11 mouse cellular contexts compared by ENCODE assay signal in genomic region chr13:95843411-95844026, GRCm38 (mm10). TPM values are rescaled to one million over a fixed set of nuclear protein-coding genes. Genes with fewer than 3 reads are reported as not detected.
DNase-seq lines count a peak whose midpoint lies in the region; ATAC-seq and TF ChIP-seq lines count a peak whose summit lies in the region.
"Had no signal": no experiment of that assay in that cellular context is flagged by ENCODE, and none has a peak within 500 bp of the region (broad histone marks: within the 10 kb centered on the region; RNA-seq: fewer than 3 reads in every experiment).

No protein-coding gene starts in this region.

- H3K27ac ChIP-seq in kidney, adult 2 months (ENCODE audit: insufficient read depth, low read depth, low read length): no peak overlapping the region
- H3K27ac ChIP-seq: liver, embryonic 13.5 days had no signal

- TF ChIP-seq POLR2A in kidney, adult 2 months (IDR thresholded peaks at IDR 0.05; ENCODE audit: low read depth, low read length): no peak

- no peak for TF ChIP-seq CTCF in kidney, adult 2 months (conservative IDR thresholded peaks at IDR 0.05; ENCODE audit: insufficient read depth, insufficient read length, low read depth, low read length)

- ATAC-seq in megakaryocyte, adult 5-6 weeks (ENCODE audit: poor library complexity, severe bottlenecking): no peak

- 81% methylated on average over 10 of the region's 10 CpGs for WGBS in kidney, adult 2 months

- H3K4me1 ChIP-seq in kidney, adult 2 months (ENCODE audit: control insufficient read depth, insufficient read depth, low read length): 0 out of 2 replicates have a peak, but pooled peaks cover 4% of the 10 kb centered on the region

- no peak overlapping the region for H3K4me3 ChIP-seq in kidney, adult 2 months (ENCODE audit: insufficient read depth, low read depth, low read length)
- H3K4me3 ChIP-seq: erythroblast, embryonic 14.5 days; liver, embryonic 13.5 days had no signal

- H3K36me3 ChIP-seq in kidney, adult 2 months (ENCODE audit: control insufficient read depth, insufficient read depth, low read length): no peaks in the 10 kb centered on the region
- H3K36me3 ChIP-seq: liver, embryonic 13.5 days had no signal

- DNase-seq in kidney, adult 2 months: peak; percentile 54
- DNase-seq in kidney, adult 18-20 months: no peak
- DNase-seq in urinary bladder, postnatal 25 days (ENCODE audit: low spot score): peak; percentile 19
- no peak for DNase-seq in urinary bladder, adult 2 months (ENCODE audit: low spot score)
- peak; percentile 75 for DNase-seq in gonadal fat pad, adult 2 months (ENCODE audit: low read depth)
- no peak for DNase-seq in heart, postnatal 4 days
- no peak for DNase-seq in frontal cortex, postnatal 14 days (ENCODE audit: low spot score in 2 of 2)
- DNase-seq: gastrocnemius, postnatal 36 days; liver, embryonic 13.5 days had no signal

- no peaks in the 10 kb centered on the region for H3K27me3 ChIP-seq in kidney, adult 2 months (replicated peaks; ENCODE audit: control insufficient read depth, insufficient read depth, low read length)
- H3K27me3 ChIP-seq: liver, embryonic 13.5 days had no signal

RNA-seq across cellular contexts. Expression of gene Iqgap2, which starts 48.2 kb away (rescaled TPM):
- polyA plus RNA-seq in kidney, adult 2 months (2012; rRNA removed): 10.5 and 12.5 TPM in 2 replicates
- 6.0 and 6.8 TPM in 2 replicates for polyA plus RNA-seq in urinary bladder, adult 2 months (2012; rRNA removed)
- polyA plus RNA-seq in gonadal fat pad, adult 2 months (2012; rRNA removed): 12.7 and 20.1 TPM in 2 replicates
- total RNA-seq in heart, postnatal 4 days (2021): 1 to 10 TPM; 2.8 to 3.0 TPM
- 143 and 152 TPM in 2 replicates for total RNA-seq in megakaryocyte, adult 5-6 weeks (2015)
- total RNA-seq in megakaryocyte, adult 5-6 weeks (2017): 223 and 240 TPM in 2 replicates

Comparison
In these comparisons a context has a peak if more than half of its experiments do, and no peak if none do; other contexts are left out.
1. DNase-seq: peak in kidney, adult 2 months (single experiment), urinary bladder, postnatal 25 days (single experiment) and gonadal fat pad, adult 2 months (single experiment); none in kidney, adult 18-20 months (single experiment), urinary bladder, adult 2 months (single experiment), heart, postnatal 4 days (single experiment) and frontal cortex, postnatal 14 days (0 of 2).